Mouse (Mus musculus) heart, embryonic 14.5 days (tissue): Measurements from ENCODE around the gene Cbr3. TPM values are rescaled to one million over a fixed set of nuclear protein-coding genes. Genes with fewer than 3 reads are reported as not detected.
A peak's percentile ranks its signal among the peaks of the same experiment; 100 is the strongest.

Experiments
- ATAC-seq: fragments of 200-750 bp; cut with Nextera tagmentation; 2 replicates; pipeline ENCODE4 v1.8.0; 2017; ENCODE audit warnings: low read depth, moderate TSS enrichment; ENCODE audit not compliant: insufficient number of reproducible peaks, insufficient read depth, low FRiP score
- H3K27ac ChIP-seq, 2 experiments: fragments of 200-500 bp in 1 of 2; fragments of 300-500 bp in 1 of 2; sonication (generic) in 1 of 2; replicated peaks in 1 of 2; 2 replicates each; pipeline ENCODE4 v1.5.1; 2012 to 2014; ENCODE audit warnings: low read depth in 2 of 2, low read length in 2 of 2, control low read depth in 1 of 2, mild to moderate bottlenecking in 1 of 2, mixed read lengths in 1 of 2; ENCODE audit not compliant: control insufficient read depth in 1 of 2, insufficient read depth in 1 of 2
- H3K27me3 ChIP-seq: fragments of 300-500 bp; sonication (generic); 2 replicates; pipeline ENCODE4 v1.6.1; 2014; ENCODE audit warnings: mild to moderate bottlenecking, low read length, control low read depth; ENCODE audit not compliant: control insufficient read depth, insufficient read depth
- H3K36me3 ChIP-seq: fragments of 300-500 bp; sonication (generic); 2 replicates; pipeline ENCODE4 v1.6.1; 2014; ENCODE audit warnings: mild to moderate bottlenecking, control low read depth, low read length, mixed read lengths; ENCODE audit not compliant: control insufficient read depth, insufficient read depth
- H3K4me1 ChIP-seq, 2 experiments: fragments of 200-500 bp in 1 of 2; fragments of 300-500 bp in 1 of 2; sonication (generic) in 1 of 2; 2 replicates each; pipeline ENCODE4 v1.6.1; 2012 to 2014; ENCODE audit warnings: low read length in 2 of 2, control low read depth in 1 of 2, mixed read lengths in 1 of 2; ENCODE audit not compliant: control insufficient read depth in 2 of 2, insufficient read depth in 2 of 2
- H3K4me2 ChIP-seq: fragments of 300-500 bp; sonication (generic); 2 replicates; pipeline ENCODE4 v1.6.1; 2014; ENCODE audit warnings: mild to moderate bottlenecking, low read length
- H3K4me3 ChIP-seq, 2 experiments: fragments of 200-500 bp in 1 of 2; fragments of 300-500 bp in 1 of 2; sonication (generic) in 1 of 2; 2 replicates each; pipeline ENCODE4 v1.5.1; 2012 to 2014; ENCODE audit warnings: low read length in 2 of 2, mild to moderate bottlenecking in 2 of 2, control low read depth in 1 of 2, low read depth in 1 of 2, moderate library complexity in 1 of 2; ENCODE audit not compliant: control insufficient read depth in 1 of 2, insufficient read depth in 1 of 2
- H3K9ac ChIP-seq: fragments of 300-500 bp; sonication (generic); 2 replicates; pipeline ENCODE4 v1.6.1; 2014; ENCODE audit warnings: mild to moderate bottlenecking, low read length
- H3K9me3 ChIP-seq: fragments of 300-500 bp; sonication (generic); 2 replicates; pipeline ENCODE4 v1.6.1; 2016; ENCODE audit warnings: low read length, control low read depth; ENCODE audit not compliant: control insufficient read depth
- WGBS: fragments of 180-500 bp; shearing (Covaris S2); extraction: QIAGEN DNeasy Blood & Tissue Kit; methylation state at CpG from one replicate; pipeline ENCODE4 v1.1.7; 2014; 5-methylcytosine and 5-hydroxymethylcytosine counted together
- polyA plus RNA-seq: library from polyadenylated mRNA; unstranded; fragments of >200 nt; fragmentation: Nextera tagmentation; extraction: Ambion mirVana; gene quantifications from 2 replicates; pipeline ENCODE4 v1.2.1, GENCODE M21; 2014

Cbr3 gene
- polyA plus RNA-seq, 1 experiment from 2014 or later = 0.77 TPM

DNA sequence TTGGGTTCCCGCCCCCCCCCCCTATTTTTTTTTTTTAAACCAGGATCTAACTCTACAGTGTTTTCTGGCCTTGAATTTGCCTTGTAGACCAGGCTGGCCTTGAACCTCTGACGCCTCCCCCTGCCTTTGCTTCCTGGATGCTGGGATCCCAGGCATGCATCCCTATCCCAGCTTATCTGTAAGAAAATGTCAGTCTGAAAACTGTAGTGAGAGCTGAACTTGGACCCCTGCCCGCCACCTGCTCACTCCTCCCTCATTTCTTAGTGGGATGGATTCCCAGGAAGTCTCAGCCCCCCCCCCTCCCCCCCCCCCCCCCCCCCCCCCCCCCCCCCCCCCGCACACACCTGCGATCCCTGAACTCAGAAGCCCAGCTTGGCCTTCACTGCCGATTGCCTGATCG lies 3.4 kb downstream of the Cbr3 start:
- Histone ChIP-seq H3K4me3 (peak overlapping the region in 1 of 2 experiments; percentile 8; a peak in 1 of 4 replicates), H3K27me3 (peaks cover 43% of the 10 kb centered on the region), H3K9me3 (no peaks in the 10 kb centered on the region), H3K36me3 (no peaks in the 10 kb centered on the region), H3K27ac (no peak overlapping the region), H3K4me1 (peaks cover 8 to 9% of the 10 kb centered on the region in 2 experiments; a peak in 2 of 4 replicates), H3K9ac (no peak overlapping the region), H3K4me2 (no peak overlapping the region)
- no peak for ATAC-seq
- 84% methylated on average over 5 of the region's 7 CpGs for WGBS

DNA sequence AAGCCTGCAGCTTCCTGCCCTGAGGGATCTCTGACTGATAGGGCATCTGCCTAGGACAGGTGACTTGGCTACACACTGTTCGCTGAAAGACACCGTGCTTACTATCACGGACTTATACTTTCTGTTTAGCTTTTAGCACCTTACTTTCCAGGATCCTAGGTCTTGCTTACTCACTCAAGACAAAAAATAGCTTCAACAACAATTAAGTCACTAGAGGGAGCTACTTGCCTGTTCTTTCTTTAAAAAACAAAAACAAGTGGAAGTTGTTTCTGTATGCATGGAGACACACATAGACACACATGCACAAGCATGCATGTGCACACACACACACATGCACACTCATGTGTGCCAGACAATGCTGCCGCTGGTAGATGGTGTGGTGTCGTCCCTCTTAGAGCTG lies 3.9 kb downstream of the Cbr3 start:
- no peaks in the 10 kb centered on the region for H3K36me3 ChIP-seq
- H3K27me3 ChIP-seq = peaks cover 37% of the 10 kb centered on the region
- no peak for ATAC-seq

DNA sequence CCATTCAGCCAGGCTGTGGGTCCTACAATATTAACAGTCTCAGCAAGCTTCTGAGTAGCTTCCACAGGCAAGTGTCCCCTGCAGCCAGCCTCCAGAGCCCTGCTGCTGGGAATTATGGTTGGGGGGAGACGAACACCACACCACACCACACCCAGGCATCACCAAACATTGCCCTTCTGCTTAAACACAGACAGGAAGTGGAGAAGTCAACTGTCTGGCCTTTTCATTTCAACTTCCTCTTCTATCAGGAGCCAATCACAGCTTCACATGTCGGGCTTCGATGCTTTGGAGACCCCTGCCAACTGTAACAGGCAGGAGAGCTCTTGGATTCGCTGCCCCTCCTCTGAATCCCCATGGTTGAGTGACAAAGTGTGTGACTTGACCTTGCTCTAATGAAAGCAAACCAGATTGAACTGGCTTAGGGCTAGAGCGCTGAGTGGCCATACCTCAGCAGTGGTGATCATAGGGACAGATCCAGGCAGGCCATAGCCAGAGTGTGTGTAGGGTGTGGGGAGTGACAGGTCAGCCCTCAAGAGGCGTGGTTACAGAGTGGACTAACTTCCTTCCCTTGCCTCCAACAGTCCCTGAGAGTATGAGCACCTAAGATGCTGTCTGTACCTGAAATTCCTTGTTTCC lies 8.3 kb downstream of the Cbr3 start:
- no peaks in the 10 kb centered on the region for H3K4me1 ChIP-seq
- ATAC-seq = no peak
- H3K4me2 ChIP-seq = no peak overlapping the region
- H3K27me3 ChIP-seq = no peaks in the 10 kb centered on the region
- H3K36me3 ChIP-seq = no peaks in the 10 kb centered on the region
- no peak overlapping the region for H3K27ac ChIP-seq
- no peaks in the 10 kb centered on the region for H3K9me3 ChIP-seq
- no peak overlapping the region for H3K4me3 ChIP-seq
- H3K9ac ChIP-seq = no peak overlapping the region
- WGBS = 64% methylated on average over 6 of the region's 6 CpGs

More for the DNA sequence above, 3.9 kb downstream of the Cbr3 start:
- H3K27ac ChIP-seq = no peak overlapping the region
- H3K9ac ChIP-seq = no peak overlapping the region
- H3K4me2 ChIP-seq = peak overlapping the region; percentile 48
- H3K9me3 ChIP-seq = no peaks in the 10 kb centered on the region
- H3K4me1 ChIP-seq = peaks cover 8 to 9% of the 10 kb centered on the region in 2 experiments; a peak in 2 of 4 replicates
- 37% methylated on average over 5 of the region's 5 CpGs for WGBS
- H3K4me3 ChIP-seq = peak overlapping the region in 1 of 2 experiments; percentile 8; a peak in 1 of 4 replicates

GRCm38 (mm10) chr16:93692744-93693143 lies 9.7 kb downstream of the Cbr3 start:
- Histone ChIP-seq H3K9me3 (no peaks in the 10 kb centered on the region), H3K27ac (no peak overlapping the region), H3K4me1 (no peaks in the 10 kb centered on the region), H3K9ac (no peak overlapping the region), H3K4me2 (no peak overlapping the region), H3K36me3 (no peaks in the 10 kb centered on the region), H3K4me3 (no peak overlapping the region), H3K27me3 (no peaks in the 10 kb centered on the region)
- no peak for ATAC-seq
- WGBS = 73% methylated on average over 2 of the region's 2 CpGs

GRCm38 (mm10) chr16:93707116-93707515 lies 24.1 kb downstream of the Cbr3 start:
- Histone ChIP-seq H3K4me1 (no peaks in the 10 kb centered on the region), H3K36me3 (no peaks in the 10 kb centered on the region), H3K4me3 (no peak overlapping the region), H3K27me3 (no peaks in the 10 kb centered on the region), H3K27ac (no peak overlapping the region), H3K4me2 (no peak overlapping the region), H3K9me3 (no peaks in the 10 kb centered on the region), H3K9ac (no peak overlapping the region)
- WGBS = 87% methylated on average over 7 of the region's 7 CpGs
- ATAC-seq = no peak

- no peak for ATAC-seq
- no peak overlapping the region for H3K9ac ChIP-seq
- 59% methylated on average over 1 of the region's 1 CpGs for WGBS
These were observed 26.2 kb downstream of the Cbr3 start for GRCm38 (mm10) chr16:93709217-93709616.

DNA sequence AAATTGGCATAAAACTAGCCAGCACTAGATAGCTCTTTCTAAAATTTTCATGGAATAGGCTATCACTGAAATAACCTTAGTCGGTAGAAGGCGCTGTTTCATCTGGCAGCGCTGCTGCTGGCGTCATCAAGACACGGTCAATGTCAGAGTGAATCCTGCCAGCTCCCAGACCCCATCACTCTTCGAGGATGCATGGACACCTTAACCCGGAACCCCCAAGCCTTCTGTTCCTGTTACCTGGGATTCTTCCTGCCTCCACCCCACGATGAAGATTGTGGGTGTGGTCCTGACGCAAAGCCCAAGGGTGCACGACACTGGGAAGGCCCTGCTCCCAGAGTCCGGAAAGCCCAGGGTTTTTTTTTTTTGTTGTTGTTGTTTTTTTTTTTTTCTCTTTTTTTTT lies 27.9 kb downstream of the Cbr3 start:
- Histone ChIP-seq H3K4me3 (peak overlapping the region; percentile 51 to 81), H3K9me3 (no peaks in the 10 kb centered on the region), H3K27ac (peak overlapping the region in 1 of 2 experiments; percentile 55; a peak in 1 of 4 replicates), H3K9ac (no peak overlapping the region), H3K4me1 (peaks cover 0 to 9% of the 10 kb centered on the region in 2 experiments; a peak in 2 of 4 replicates), H3K36me3 (no peaks in the 10 kb centered on the region), H3K4me2 (peak overlapping the region; percentile 98), H3K27me3 (peaks cover 5% of the 10 kb centered on the region; the same call in 1 of the 2 replicates)
- under 1% methylated on average over 11 of the region's 11 CpGs for WGBS
- no peak for ATAC-seq

More at GRCm38 (mm10) chr16:93709217-93709616, 26.2 kb downstream of the Cbr3 start:
- peaks cover 5% of the 10 kb centered on the region; the same call in 1 of the 2 replicates for H3K27me3 ChIP-seq
- no peaks in the 10 kb centered on the region for H3K9me3 ChIP-seq
- no peak overlapping the region for H3K27ac ChIP-seq
- H3K36me3 ChIP-seq = no peaks in the 10 kb centered on the region
- H3K4me2 ChIP-seq = no peak overlapping the region
- H3K4me1 ChIP-seq = peaks cover 0 to 9% of the 10 kb centered on the region in 2 experiments; a peak in 2 of 4 replicates
- H3K4me3 ChIP-seq = no peak overlapping the region
